Mouse (Mus musculus) kidney, postnatal 10 days (tissue): ENCODE measurements at regions not wholly inside any gene's neighbourhood (a gene's known extent, or its start where the extent isn't known, plus 50 kb on each side); places are given as distances from the start of the nearest gene placed in this dataset.
A peak's percentile ranks its signal among the peaks of the same experiment; 100 is the strongest.

Experiments used
- DNase-seq: peaks from one replicate; pipeline ENCODE4 v3.0.0; 2021; ENCODE audit warnings: mixed read lengths

- DNase-seq = no peak
These were observed 77.7 kb downstream of the Gm826 start for GRCm38 (mm10) chr2:160256251-160256650.

- no peak for DNase-seq
These were observed 83.7 kb downstream of the Gm826 start for GRCm38 (mm10) chr2:160250228-160250627.

GRCm38 (mm10) chr2:160249104-160250093 is 84.6 kb downstream of the Gm826 start:
- peak; percentile 51 for DNase-seq

GRCm38 (mm10) chr2:160247286-160247685 is 86.7 kb downstream of the Gm826 start:
- DNase-seq = peak; percentile 40

GRCm38 (mm10) chr2:160246356-160246755 is 87.6 kb downstream of the Gm826 start:
- peak; percentile 84 for DNase-seq

- no peak for DNase-seq
These were observed 89.1 kb downstream of the Gm826 start for GRCm38 (mm10) chr2:160244866-160245265.

GRCm38 (mm10) chr2:160240531-160241379 is 93.2 kb downstream of the Gm826 start:
- peak; percentile 54 for DNase-seq

GRCm38 (mm10) chr2:160237436-160238104 is 96.4 kb downstream of the Gm826 start:
- DNase-seq = no peak

- peak; percentile 21 for DNase-seq
These were observed 97.2 kb downstream of the Gm826 start for GRCm38 (mm10) chr2:160236806-160237205.

- peak; percentile 33 for DNase-seq
These were observed 103.2 kb downstream of the Gm826 start for GRCm38 (mm10) chr2:160230786-160231185.

GRCm38 (mm10) chr2:160228331-160229035 is 105.5 kb downstream of the Gm826 start:
- no peak for DNase-seq

GRCm38 (mm10) chr2:160225450-160225849 is 108.5 kb downstream of the Gm826 start:
- DNase-seq = peak; percentile 23

GRCm38 (mm10) chr2:160223366-160223765 is 110.6 kb downstream of the Gm826 start:
- no peak for DNase-seq

GRCm38 (mm10) chr2:160221772-160222171 is 112.2 kb downstream of the Gm826 start:
- DNase-seq = no peak

- no peak for DNase-seq
These were observed 113.4 kb downstream of the Gm826 start for GRCm38 (mm10) chr2:160220562-160221021.

- DNase-seq = no peak
These were observed 119.7 kb downstream of the Gm826 start for GRCm38 (mm10) chr2:160214032-160214812.

GRCm38 (mm10) chr2:160210507-160210906 is 123.5 kb downstream of the Gm826 start:
- DNase-seq = no peak

- no peak for DNase-seq
These were observed 124.2 kb downstream of the Gm826 start for GRCm38 (mm10) chr2:160209589-160210264.

- no peak for DNase-seq
These were observed 125.7 kb downstream of the Gm826 start for GRCm38 (mm10) chr2:160208295-160208694.

- no peak for DNase-seq
These were observed 126.7 kb downstream of the Gm826 start for GRCm38 (mm10) chr2:160207226-160207625.

GRCm38 (mm10) chr2:160192661-160193060 is 141.3 kb downstream of the Gm826 start:
- peak; percentile 51 for DNase-seq
